Mouse (Mus musculus): Measurements from ENCODE around the gene Glb1.
A peak's percentile ranks its signal among the peaks of the same experiment; 100 is the strongest.

Gene Glb1

DNA sequence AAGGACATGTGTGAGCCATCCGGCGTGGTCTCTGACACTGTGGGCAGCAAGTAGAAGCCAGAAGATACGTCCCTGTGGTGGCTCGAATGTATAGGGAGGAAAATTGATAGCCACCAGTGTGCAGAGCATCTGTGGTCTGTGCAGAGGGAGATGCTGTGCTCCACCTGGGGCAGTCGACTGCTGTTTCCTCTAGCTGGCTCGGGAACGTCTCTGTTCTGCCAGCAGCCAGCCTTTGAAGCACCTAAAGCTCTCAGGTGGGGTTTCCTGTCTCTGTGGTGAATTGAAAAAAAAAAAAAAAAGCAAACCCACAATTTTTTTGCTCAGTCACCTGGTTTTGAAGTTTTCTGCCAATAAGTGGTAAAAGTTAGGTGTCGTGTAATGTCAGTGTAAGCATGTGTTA is 42.5 kb downstream of the Glb1 start:
- no peak for DNase-seq (ENCODE audit: low spot score)

DNA sequence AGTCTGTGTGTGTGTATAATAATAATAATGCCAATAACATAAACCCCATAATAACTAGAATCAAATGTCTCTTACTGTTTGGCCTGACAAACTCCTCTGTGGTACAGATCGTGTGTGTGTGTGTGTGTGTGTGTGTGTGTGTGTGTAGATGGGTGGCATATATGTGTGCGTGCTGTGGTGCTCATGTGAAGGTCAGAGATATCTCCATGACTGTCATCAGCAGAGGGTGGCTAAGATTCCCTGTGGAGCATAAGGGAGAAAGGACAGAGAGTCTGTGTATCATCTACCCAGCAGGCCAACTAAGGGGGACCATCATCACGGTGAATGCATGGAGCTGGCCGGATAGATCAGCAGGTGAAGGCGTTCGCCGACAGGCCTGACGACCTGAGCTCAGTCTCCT is 46.0 kb downstream of the Glb1 start:
- DNase-seq (ENCODE audit: low spot score) = no peak

DNA sequence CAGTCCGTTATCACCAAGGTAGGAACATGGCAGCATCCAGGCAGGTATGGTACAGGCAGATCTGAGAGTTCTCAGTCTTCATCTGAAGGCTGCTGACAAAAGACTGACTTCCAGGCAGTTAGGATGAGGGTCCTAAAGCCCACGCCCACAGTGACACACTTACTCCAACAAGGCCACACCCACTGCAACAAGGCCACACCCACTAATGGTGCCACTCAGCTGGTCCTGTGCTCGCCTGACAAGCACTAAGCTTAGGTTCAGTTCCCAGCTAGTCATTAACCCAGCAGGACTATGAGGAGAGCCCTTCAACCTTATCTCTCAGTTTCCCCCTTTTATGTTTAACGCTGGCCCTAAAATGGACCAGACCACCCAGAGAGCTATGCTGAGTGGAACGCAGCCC is 47.8 kb downstream of the Glb1 start:
- DNase-seq (ENCODE audit: low spot score) = no peak

DNA sequence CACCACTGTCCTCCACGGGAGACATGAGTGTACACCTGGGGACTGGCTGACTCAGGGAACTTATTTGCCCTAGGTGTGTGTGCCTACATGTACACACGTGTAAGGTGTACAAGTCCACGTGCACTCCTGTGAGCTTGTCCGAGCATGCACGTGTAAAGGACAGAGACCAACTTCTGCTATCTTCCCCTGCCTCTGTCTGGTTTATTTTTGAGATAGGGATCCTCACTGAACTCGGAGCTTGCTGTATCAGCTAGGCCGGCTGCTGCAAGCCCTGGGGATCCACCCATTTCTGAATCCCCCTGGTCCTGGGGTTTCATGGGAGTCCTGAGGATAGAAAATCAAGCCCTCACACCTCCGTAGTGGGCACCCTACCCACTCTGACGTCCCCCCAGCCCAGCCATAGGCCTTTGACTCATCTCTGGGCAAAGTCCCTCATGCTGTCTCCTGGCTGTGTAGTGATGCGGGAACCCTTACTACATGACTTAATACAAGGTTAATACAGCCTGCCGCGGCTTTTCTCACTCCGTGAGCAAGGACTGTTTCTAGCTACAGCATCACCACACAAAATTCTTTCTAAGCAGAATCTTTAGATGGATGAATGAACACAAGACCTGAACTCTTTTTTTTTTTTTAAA is 48.4 kb downstream of the Glb1 start:
- DNase-seq (ENCODE audit: low spot score) = no peak

DNA sequence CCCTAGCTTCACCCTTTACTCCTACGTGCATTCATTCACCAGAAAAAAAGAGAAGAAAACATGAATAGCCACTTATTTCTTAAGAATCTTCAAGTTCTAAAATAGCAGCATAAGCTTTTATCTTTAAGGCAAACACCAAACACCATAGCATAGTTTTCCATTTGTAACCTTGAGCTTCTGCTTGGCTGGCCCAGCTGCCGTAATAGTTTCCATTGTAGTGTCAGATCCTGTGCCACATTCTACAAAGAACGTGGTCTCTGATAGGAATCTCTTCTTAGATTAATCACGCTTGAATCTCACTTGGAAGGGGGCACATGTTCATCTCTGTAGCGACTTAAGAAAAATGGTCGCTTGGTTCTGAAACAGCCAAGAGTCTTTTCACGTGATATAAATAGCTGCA is 50.7 kb downstream of the Glb1 start:
- no peak for DNase-seq (ENCODE audit: low spot score)

DNA sequence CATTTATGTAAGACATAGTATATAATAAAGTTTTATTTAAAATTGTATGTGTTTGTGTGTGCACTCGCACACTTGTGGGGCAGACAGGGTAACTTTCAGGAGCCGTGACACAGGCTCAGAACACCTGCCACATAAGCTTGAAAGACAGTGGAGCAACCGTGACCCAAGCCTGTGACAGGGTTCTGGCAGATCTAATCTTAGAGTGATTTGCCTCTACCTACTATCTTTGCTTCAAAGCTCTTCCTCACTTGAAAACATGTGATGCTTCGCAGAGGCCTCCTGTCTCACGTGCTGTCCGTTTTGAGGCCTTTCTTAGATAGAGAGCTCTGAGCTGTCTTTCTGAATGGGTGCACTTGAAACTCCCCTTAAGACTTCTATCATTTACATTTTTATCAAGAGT is 51.5 kb downstream of the Glb1 start:
- DNase-seq (ENCODE audit: low spot score) = no peak

DNA sequence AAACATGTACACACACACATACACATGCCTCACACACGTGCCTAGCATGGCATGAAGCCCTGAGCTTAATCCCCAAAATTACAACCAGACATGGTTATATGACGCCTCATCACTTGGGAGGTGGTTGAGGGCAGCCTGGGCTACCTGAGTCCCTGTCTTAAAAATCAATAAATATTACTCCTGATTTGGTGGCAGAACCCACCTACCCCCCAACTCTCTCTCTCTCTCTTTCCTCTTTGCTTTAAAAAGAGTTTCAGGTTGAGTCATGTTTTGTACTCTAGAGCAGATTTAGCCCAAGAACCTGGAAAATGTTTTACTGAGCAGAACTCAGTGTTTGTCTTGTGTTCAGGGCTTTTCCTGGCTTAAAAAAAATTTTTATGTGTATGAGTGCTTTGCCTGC is 54.5 kb downstream of the Glb1 start:
- DNase-seq (ENCODE audit: low spot score) = no peak

DNA sequence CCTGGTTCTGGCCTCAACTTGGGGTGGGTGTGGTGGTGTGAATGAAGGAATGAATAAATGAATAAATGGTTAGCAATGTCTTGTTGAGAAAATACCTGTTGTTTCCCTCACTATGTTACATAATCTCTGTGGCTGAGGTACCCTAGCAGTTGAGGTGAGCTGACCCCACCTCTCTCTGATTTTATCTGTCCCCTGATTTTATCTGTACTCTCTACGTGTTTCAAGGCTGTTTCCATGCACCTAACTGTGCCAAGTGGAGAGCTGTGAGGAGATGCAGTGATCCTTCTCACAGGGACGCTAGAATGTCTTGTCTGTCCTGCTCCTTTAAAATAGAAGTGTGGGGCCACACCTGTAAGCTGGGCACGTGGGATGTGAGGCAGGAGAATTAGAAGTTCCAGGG is 57.6 kb downstream of the Glb1 start:
- no peak for DNase-seq (ENCODE audit: low spot score)

DNA sequence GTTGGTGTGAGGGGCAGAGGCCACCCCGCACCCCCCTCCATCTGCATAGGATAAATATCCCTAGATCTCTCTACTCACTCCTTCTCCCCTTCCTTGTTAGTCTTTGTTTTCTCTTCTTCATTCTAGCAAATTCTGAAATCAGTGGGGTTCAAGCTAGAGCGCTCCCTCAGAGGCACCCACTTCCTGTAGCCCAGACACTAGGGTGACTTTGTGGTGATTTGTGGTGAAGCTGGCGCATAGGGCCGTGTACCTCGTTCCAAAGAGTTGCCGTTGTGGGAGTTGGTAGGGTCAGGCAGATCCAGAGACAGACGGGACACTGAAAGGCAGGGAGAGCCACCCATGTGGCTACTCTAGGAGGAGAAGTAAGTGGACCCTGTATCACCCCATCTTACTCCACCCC is 61.7 kb downstream of the Glb1 start:
- DNase-seq (ENCODE audit: low spot score) = no peak

DNA sequence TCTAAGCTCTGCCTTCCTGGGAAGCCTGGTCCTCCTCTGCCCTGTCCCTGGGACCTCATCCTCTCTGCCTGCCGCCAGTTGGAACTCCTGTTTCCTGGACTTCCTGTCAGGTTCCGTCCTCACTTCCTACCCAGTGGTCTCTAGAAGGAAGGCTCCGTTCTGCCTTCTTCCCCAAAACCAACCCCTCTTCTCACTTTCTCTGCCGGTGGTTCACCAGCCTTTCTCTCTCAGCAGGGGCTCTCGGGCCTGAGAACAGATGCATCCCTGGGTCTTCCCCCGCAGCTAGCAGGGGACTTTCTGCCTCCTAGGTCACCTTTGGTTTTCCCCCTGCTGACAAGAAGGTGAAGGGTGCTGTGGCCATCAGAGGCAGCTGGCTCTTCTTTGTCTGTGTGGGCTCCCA is 64.6 kb downstream of the Glb1 start:
- no peak for DNase-seq (ENCODE audit: low spot score)

DNA sequence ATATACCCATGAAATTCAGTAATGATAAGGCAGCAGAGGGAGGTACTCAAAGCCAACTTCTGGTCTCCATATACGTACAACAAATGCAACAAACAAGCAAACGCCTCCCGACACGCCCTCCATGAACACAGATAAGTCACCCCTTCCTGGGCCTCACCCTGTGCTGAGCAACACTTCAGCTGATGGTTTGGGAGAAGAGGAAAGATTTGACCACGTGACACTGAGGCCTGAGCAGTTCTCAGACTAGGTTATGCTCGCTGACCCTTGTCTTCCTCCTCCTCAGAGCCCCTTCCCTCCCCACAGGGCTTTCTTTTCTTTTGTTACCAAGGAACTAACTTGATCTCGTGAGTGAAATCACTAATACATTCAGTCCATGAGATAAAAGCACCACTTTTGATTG is 66.0 kb downstream of the Glb1 start:
- DNase-seq (ENCODE audit: low spot score) = no peak

DNA sequence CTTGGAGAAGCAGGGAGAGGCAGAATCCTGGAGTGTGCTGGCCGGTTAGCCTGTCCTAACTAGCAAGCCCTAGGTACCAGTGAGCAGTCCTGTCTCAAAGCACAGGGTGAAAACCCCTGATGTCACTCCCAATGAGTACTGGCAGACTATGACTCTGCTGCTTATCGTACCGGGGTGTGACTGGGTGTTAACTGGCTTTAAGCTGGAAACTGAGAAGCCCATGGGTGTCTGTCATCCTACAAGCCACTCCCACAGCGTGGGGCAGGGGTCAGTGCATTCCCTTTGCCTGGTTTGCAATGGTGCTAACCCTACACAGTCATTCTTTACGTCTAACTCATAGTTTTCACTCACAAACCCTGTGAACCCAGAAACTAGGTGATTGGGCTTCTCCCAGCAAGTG is 67.3 kb downstream of the Glb1 start:
- no peak for DNase-seq (ENCODE audit: low spot score)

DNA sequence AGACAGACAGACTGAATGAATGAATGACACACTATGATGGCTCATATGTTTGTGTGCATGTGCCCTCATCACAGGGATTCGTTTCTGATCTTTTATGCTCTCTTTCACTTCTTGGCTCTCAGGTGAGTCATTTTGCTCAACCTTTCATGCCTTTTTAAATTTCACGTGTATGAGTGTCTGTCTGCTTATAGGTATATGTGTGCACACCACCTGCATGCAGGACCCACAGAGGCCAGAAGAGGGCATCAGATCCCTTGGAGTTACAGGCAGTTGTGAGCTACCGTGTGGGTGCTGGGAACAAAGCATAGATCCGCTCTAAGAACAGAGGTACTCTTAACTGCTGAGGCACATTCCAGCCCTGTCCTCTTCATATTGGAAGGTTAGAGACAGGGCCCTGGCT is 67.8 kb downstream of the Glb1 start:
- no peak for DNase-seq (ENCODE audit: low spot score)

DNA sequence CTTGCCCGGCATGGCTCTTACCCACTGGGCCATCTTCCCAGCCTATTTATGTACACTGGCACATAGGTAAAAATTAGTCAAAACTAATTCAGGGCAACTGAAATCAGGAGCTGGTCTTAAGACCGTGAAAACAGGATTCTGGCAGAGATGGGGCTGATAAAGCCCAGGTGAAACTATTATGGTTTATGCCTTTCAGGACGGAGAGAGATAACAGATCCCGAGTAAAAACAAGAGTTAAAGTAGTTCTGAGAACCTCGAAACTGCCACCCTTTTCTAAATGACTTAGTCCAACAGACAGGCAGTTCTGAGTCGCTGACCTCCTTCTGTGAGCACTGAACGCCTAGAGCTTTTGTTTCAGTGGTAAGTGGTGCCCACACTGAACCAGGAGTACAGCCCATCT is 71.0 kb downstream of the Glb1 start:
- DNase-seq (ENCODE audit: low spot score) = no peak

DNA sequence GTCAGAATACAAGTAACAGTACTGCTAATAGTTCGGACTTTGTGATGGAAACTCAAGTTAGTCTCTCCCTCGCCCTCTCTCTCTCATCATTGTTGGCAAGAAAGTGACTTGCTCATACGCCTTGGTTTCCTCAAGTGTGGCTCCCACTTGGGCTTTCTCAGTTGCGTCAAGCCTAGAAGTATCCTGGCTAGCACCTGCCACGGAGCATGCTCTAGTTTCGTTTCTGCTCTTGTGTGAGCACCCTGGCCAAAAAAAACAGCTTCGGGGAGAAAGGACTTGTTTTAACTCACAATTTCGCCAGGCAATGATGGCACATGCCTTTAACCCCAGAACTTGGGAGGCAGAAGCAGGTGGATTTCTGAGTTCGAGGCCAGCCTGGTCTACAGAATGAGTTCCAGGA is 76.1 kb downstream of the Glb1 start:
- no peak for DNase-seq (ENCODE audit: low spot score)

DNA sequence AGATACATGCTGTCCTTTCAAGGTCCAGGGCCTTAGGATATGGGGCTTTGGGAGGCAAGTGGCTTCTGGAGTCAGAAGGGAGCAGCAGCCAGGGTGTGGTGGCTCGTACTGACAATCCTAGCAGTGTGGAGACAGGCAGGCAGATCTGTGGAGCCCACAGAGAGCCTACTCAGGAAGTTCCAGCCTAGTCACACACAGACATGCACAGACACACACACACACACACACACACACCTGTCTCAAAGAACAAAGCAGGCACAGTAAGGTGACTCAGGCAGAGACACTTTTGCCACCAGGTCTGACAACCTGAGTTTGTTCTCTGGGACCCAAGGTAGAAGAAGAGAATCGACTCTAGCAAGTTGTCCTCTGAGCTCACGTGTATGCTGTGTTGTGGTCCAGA is 80.1 kb downstream of the Glb1 start:
- no peak for DNase-seq (ENCODE audit: low spot score)

DNA sequence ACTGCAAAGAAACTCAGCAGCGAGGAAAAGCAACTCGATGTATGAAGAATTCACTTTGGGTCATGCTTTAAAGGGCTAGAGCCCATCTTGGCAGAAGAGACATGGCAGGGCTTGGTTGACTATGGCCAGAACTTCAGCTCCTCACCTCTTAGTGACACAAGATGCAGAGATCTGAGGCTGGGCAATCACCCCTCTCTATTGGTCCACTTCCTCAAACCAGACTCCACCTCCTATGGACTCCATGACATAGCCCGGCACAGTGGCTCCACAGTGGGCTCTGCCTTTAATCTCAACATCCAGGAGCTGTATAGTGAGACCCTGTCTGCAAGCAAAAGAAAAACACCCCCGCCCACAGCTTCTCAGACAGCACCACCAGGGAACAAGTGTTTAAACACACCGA is 83.9 kb downstream of the Glb1 start:
- DNase-seq (ENCODE audit: low spot score) = no peak

DNA sequence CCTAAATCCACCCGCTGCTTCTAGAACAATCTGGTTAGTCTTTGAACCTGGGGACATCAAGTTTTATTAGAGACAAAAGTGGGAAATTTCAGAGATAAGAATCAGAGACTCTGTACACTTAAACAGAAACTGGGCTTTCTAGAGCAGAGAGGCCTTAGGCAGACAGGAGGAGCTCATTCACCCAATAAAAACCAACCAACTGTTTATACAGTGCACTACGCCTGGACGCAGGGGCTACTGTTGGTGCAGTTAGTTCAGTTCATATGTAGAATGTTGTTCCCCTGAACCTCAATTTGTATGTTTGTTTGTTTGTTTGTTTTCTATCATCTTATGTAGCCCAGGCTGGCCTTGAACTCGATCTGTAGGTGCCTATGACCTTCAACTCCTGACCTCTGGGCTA is 85.9 kb downstream of the Glb1 start:
- no peak for DNase-seq (ENCODE audit: low spot score)

DNA sequence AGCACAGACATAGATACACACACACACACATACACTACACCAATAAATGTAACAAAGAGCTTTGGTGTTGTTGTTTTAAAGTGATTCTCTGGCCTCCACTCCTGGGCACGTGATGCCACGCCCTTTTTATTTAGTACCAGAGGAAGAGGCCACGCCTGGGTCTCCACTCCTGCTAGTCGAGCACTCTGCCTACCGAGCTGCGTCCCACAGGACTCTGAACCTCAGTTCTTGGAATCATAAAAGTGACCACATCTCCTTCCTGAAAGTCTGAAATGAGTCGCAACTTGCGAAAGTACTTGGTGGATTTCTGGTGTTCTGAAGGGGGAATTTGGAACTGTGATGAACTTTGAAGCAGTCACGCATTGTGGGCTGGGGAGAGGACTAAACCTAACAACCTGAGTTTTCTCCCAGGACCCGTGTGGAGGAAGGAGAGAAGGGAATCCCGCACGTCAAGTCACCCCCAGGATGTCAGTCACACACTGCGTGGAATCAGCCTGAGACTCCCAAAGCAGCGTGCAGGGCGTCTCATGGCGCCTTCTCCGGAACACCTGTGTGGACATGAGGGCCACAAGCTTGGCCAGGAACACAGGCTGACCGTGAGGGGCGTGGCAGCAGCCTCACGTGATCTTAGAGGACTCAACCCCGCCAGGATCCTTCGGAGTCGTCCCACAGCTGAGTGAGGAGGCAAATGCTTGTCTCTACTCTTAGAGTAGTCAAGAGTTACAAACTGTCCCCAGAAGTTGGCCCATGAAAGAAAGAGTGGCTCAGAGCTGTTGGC is 86.8 kb downstream of the Glb1 start:
- no peak for DNase-seq (ENCODE audit: low spot score)

DNA sequence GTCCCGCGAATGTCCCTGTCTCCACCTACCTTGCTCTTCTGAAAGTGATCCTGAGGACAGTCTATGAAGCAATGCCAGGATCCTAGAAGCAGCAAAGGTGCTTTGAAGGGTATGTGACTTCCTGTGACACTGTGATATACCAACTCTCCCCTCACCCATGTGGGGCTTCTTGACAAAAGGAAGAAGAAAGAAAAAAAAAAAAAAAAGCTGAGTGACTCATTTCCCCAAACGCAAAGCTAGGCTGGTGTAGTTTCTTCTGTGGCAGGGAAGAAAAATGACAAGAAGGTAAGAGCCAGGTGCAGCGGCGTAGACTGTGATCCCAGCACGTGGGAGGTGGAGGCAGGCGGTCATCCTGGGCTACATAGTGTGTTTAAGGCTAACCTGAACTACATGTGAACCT is 95.6 kb downstream of the Glb1 start:
- no peak for DNase-seq (ENCODE audit: low spot score)

DNA sequence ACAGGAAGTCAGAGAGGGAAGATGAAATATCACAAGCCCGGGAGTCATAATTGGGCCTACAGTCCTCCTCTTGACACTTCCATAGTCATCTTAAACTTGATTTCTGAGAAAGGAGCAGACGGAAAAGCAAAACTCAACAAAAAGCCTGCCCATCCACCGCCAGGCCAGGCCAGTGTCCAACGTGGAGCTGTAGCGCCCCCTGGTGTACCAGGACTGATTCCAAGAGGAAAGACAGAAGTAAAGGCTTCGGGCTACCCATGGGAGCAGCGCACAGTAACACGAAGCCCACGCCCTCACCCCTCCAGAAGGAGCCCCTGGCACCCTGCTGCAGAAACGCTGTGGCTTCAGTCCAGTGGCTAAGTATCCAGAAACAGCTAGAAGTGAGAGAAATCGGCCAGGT is 97.3 kb downstream of the Glb1 start:
- peak; percentile 83 for DNase-seq (ENCODE audit: low spot score)

DNA sequence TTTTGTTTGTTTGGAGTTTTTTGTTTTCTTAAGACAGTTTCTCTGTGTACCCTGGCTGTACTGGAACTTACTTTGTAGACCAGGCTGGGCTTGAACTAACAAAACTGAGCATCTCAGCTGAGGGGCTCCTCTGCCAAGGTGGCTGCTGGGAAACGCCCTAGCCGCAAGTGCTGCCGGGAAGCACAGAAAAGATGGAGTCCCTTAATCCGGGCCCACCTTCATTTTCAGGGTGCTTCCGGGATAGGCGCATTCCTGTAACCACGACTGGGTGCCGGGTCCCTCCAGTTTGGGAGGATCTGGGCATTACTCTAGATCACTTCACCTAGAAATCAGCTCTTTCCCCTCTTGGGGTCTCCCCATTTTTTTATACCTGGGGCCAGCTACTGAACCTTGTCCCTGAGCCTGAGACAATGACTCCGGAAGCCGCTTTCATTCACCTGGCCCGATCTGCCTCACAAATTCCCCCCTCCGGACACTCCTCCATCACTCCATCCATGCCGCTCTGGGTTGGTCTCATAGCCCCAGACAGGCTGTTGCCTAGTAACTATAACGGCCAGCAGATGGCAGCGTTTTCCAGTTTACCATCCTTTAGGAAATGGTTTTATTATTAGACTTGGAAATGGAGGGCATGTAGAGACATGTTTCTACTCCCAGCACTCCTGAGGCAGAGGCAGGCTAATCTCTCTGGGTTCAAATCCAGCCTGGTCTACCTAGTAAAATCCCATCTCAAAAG is 99.1 kb downstream of the Glb1 start:
- DNase-seq (ENCODE audit: low spot score) = peak; percentile 50

DNA sequence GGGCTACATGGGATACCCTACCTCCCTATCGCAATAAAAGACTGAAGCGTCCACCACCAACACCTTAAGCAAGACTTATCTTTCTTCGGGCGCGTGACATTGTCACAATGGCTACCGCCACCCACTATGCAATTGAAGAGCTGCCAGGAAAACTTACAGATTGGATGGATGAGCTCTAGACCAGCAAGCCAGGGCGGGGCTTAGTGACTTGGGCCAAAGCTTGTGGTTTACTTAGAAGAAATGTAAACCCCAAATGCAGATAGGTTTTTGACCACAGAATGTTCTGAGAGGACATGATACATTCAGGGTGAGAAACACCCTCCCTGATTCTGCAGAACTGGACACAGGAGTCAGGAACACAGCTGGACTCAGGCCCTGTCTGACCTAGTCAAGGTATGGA is 100.2 kb downstream of the Glb1 start:
- DNase-seq (ENCODE audit: low spot score) = no peak

DNA sequence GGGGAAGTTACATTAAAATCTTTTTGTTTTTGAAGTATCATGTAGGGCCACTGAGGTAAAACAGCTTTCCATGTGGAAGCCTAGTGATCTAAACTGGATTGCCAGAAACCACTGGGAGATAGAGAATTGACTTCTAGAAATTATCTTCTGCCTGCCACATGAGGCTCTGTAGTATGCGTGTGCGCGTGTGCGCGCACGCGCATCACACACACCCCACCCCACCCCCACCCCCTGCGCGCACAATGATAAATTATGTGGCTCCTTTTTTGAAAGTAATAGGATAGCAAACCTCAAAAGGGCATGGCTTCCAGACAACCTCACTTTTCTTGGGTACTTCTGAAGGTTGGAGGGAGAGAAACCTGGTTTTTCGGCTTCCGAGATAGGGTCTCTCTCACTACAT is 101.0 kb downstream of the Glb1 start:
- DNase-seq (ENCODE audit: low spot score) = no peak

All from layer of hippocampus, adult 11-12 months (tissue).